Mouse (Mus musculus) G1E (cell line): ENCODE results near the gene Ipmk.

Experiments used
- CTCF ChIP-seq: IDR thresholded peaks from 2 replicates; pipeline ENCODE4 v1.5.1; 2012; ENCODE audit warnings: low read depth, low read length, inconsistent platforms, mixed read lengths
- GATA1 ChIP-seq: IDR thresholded peaks from 2 replicates; pipeline ENCODE4 v1.6.1; 2012; ENCODE audit warnings: borderline replicate concordance, low read length, inconsistent platforms, mixed read lengths
- TAL1 ChIP-seq: conservative IDR thresholded peaks from 2 replicates; pipeline ENCODE4 v1.6.1; 2012; ENCODE audit warnings: low read depth, low read length, inconsistent platforms, mixed read lengths

DNA sequence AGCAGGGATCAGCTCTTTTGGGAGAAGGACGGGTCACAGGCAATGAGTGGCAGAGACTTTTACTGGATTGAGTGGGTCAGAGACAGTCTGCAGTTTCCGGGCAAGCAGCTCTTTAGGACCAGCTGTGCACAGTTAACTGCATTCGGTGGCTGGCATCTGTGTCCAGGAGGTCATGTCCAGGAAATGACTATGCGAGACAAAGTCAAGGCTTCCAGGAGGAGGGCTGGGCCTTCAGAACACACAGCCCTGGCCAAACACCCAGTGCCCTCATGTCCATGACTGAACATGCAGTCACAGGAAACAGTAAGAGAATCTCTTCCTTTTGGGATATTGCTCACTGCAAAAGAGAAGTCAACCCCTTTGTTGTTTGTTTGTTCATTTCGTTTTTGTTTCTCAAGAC, 62.4 kb downstream of the Ipmk start:
- TF ChIP-seq GATA1 (no peak), CTCF (no peak), TAL1 (no peak)
